Mouse (Mus musculus) heart, embryonic 11.5 days (tissue): Measurements from ENCODE around the gene Cmtm8. TPM values are rescaled to one million over a fixed set of nuclear protein-coding genes. Genes with fewer than 3 reads are reported as not detected.

Source experiments
- ATAC-seq: fragments of 200-750 bp; cut with Nextera tagmentation; replicated peaks from 2 replicates; pipeline ENCODE4 v1.8.0; 2017; ENCODE audit warnings: moderate library complexity; ENCODE audit not compliant: insufficient number of reproducible peaks, low FRiP score, low TSS enrichment
- H3K27ac ChIP-seq: fragments of 300-500 bp; sonication (generic); 2 replicates; pipeline ENCODE4 v1.5.1; 2014; ENCODE audit warnings: mild to moderate bottlenecking, low read depth, low read length
- H3K27me3 ChIP-seq: fragments of 300-500 bp; sonication (generic); 2 replicates; pipeline ENCODE4 v1.6.1; 2014; ENCODE audit warnings: mild to moderate bottlenecking, low read length, mixed read lengths; ENCODE audit not compliant: control insufficient read depth, insufficient read depth
- H3K36me3 ChIP-seq: fragments of 300-500 bp; sonication (generic); 2 replicates; pipeline ENCODE4 v1.6.1; 2014; ENCODE audit warnings: mild to moderate bottlenecking, low read length, moderate library complexity, mixed read lengths; ENCODE audit not compliant: control insufficient read depth, insufficient read depth
- H3K4me1 ChIP-seq: fragments of 300-500 bp; sonication (generic); 2 replicates; pipeline ENCODE4 v1.6.1; 2014; ENCODE audit warnings: low read length; ENCODE audit not compliant: control insufficient read depth, insufficient read depth
- H3K4me2 ChIP-seq: fragments of 300-500 bp; sonication (generic); 2 replicates; pipeline ENCODE4 v1.6.1; 2014; ENCODE audit warnings: mild to moderate bottlenecking, moderate library complexity
- H3K4me3 ChIP-seq: fragments of 300-500 bp; sonication (generic); 2 replicates; pipeline ENCODE4 v1.5.1; 2014; ENCODE audit warnings: low read depth, low read length
- H3K9ac ChIP-seq: fragments of 300-500 bp; sonication (generic); 2 replicates; pipeline ENCODE4 v1.6.1; 2014; ENCODE audit warnings: mild to moderate bottlenecking, low read depth, low read length, moderate library complexity
- H3K9me3 ChIP-seq: fragments of 300-500 bp; sonication (generic); replicated peaks from 2 replicates; pipeline ENCODE4 v1.6.1; 2016; ENCODE audit warnings: low read length; ENCODE audit not compliant: control insufficient read depth
- WGBS: fragments of 180-500 bp; shearing (Covaris S2); extraction: QIAGEN DNeasy Blood & Tissue Kit; methylation state at CpG from one replicate; pipeline ENCODE4 v1.1.7; 2014; ENCODE audit not compliant: insufficient replicate concordance; 5-methylcytosine and 5-hydroxymethylcytosine counted together
- polyA plus RNA-seq: library from polyadenylated mRNA; unstranded; fragments of >200 nt; fragmentation: Nextera tagmentation; extraction: Ambion mirVana; gene quantifications from 2 replicates; pipeline ENCODE4 v1.2.1, GENCODE M21; 2014

The Cmtm8 gene
- polyA plus RNA-seq, 1 experiment from 2014 or later: 16.2 TPM

- Histone ChIP-seq H3K4me1 (no peaks in the 10 kb centered on the region), H3K9me3 (no peaks in the 10 kb centered on the region), H3K27me3 (no peaks in the 10 kb centered on the region), H3K36me3 (no peaks in the 10 kb centered on the region), H3K4me3 (no peak overlapping the region), H3K4me2 (no peak overlapping the region), H3K27ac (no peak overlapping the region), H3K9ac (no peak overlapping the region)
- 66% methylated on average over 4 of the region's 4 CpGs for WGBS
- no peak for ATAC-seq
Measured at GRCm38 (mm10) chr9:114815315-114815714, 28.6 kb downstream of the Cmtm8 start.

- Histone ChIP-seq H3K36me3 (no peaks in the 10 kb centered on the region), H3K4me2 (no peak overlapping the region), H3K4me3 (no peak overlapping the region), H3K27ac (no peak overlapping the region), H3K27me3 (no peaks in the 10 kb centered on the region), H3K9me3 (no peaks in the 10 kb centered on the region), H3K4me1 (peaks cover 19% of the 10 kb centered on the region), H3K9ac (no peak overlapping the region)
- ATAC-seq: no peak
- WGBS: 74% methylated on average over 4 of the region's 4 CpGs
Measured at GRCm38 (mm10) chr9:114812001-114812400, 32.0 kb downstream of the Cmtm8 start.

- 76% methylated on average over 11 of the region's 11 CpGs for WGBS
- Histone ChIP-seq H3K9ac (no peak overlapping the region), H3K4me2 (no peak overlapping the region; the same call in 1 of the 2 replicates), H3K9me3 (no peaks in the 10 kb centered on the region), H3K4me1 (peaks cover 19% of the 10 kb centered on the region), H3K4me3 (no peak overlapping the region), H3K36me3 (no peaks in the 10 kb centered on the region), H3K27me3 (no peaks in the 10 kb centered on the region), H3K27ac (no peak overlapping the region)
- no peak for ATAC-seq
Measured at GRCm38 (mm10) chr9:114810837-114811236, 33.1 kb downstream of the Cmtm8 start.

GRCm38 (mm10) chr9:114808671-114809070, 35.3 kb downstream of the Cmtm8 start:
- H3K36me3 ChIP-seq: no peaks in the 10 kb centered on the region
- no peak for ATAC-seq
- no peaks in the 10 kb centered on the region for H3K9me3 ChIP-seq
- H3K27me3 ChIP-seq: no peaks in the 10 kb centered on the region
- no peak overlapping the region for H3K9ac ChIP-seq
- H3K4me2 ChIP-seq: no peak overlapping the region
- WGBS: 38% methylated on average over 5 of the region's 5 CpGs
- H3K4me1 ChIP-seq: peaks cover 28% of the 10 kb centered on the region
- H3K4me3 ChIP-seq: no peak overlapping the region
- no peak overlapping the region for H3K27ac ChIP-seq

- H3K9me3 ChIP-seq: no peaks in the 10 kb centered on the region
- no peak overlapping the region for H3K9ac ChIP-seq
- peaks cover 28% of the 10 kb centered on the region for H3K4me1 ChIP-seq
- H3K4me2 ChIP-seq: no peak overlapping the region
- H3K4me3 ChIP-seq: no peak overlapping the region
- no peaks in the 10 kb centered on the region for H3K27me3 ChIP-seq
- 46% methylated on average over 8 of the region's 8 CpGs for WGBS
- H3K36me3 ChIP-seq: no peaks in the 10 kb centered on the region
- H3K27ac ChIP-seq: no peak overlapping the region
- no peak for ATAC-seq
Measured at GRCm38 (mm10) chr9:114807261-114807660, 36.7 kb downstream of the Cmtm8 start.

- 50% methylated on average over 19 of the region's 19 CpGs for WGBS
- no peak overlapping the region for H3K4me3 ChIP-seq
- H3K9me3 ChIP-seq: no peaks in the 10 kb centered on the region
- no peaks in the 10 kb centered on the region for H3K36me3 ChIP-seq
- no peaks in the 10 kb centered on the region for H3K27me3 ChIP-seq
- H3K9ac ChIP-seq: no peak overlapping the region
- peaks cover 32% of the 10 kb centered on the region for H3K4me1 ChIP-seq
- no peak overlapping the region for H3K27ac ChIP-seq
- peak overlapping the region; percentile 24 for H3K4me2 ChIP-seq
- peak; percentile 67; the same call in 1 of the 2 replicates for ATAC-seq
Measured at GRCm38 (mm10) chr9:114805151-114805671, 38.7 kb downstream of the Cmtm8 start.

- Histone ChIP-seq H3K4me3 (no peak overlapping the region), H3K4me1 (peaks cover 13% of the 10 kb centered on the region), H3K9ac (no peak overlapping the region), H3K4me2 (no peak overlapping the region), H3K27me3 (no peaks in the 10 kb centered on the region), H3K9me3 (no peaks in the 10 kb centered on the region), H3K27ac (no peak overlapping the region), H3K36me3 (no peaks in the 10 kb centered on the region)
- ATAC-seq: no peak
- WGBS: 82% methylated on average over 1 of the region's 1 CpGs
Measured at GRCm38 (mm10) chr9:114802191-114802590, 41.8 kb downstream of the Cmtm8 start.

- no peak for ATAC-seq
- no peaks in the 10 kb centered on the region for H3K9me3 ChIP-seq
- H3K27me3 ChIP-seq: no peaks in the 10 kb centered on the region
- H3K27ac ChIP-seq: no peak overlapping the region
- no peak overlapping the region for H3K4me3 ChIP-seq
- peak overlapping the region; percentile 19 for H3K4me2 ChIP-seq
- peaks cover 13% of the 10 kb centered on the region for H3K4me1 ChIP-seq
- H3K9ac ChIP-seq: 0 out of 2 replicates have a peak overlapping the region, but pooled peaks have one; percentile 10
- 49% methylated on average over 15 of the region's 15 CpGs for WGBS
- no peaks in the 10 kb centered on the region for H3K36me3 ChIP-seq
Measured at GRCm38 (mm10) chr9:114801301-114801700, 42.7 kb downstream of the Cmtm8 start.

GRCm38 (mm10) chr9:114799498-114800107, 44.4 kb downstream of the Cmtm8 start:
- no peak overlapping the region for H3K4me3 ChIP-seq
- no peaks in the 10 kb centered on the region for H3K36me3 ChIP-seq
- no peak overlapping the region for H3K4me2 ChIP-seq
- ATAC-seq: no peak
- H3K27ac ChIP-seq: no peak overlapping the region
- WGBS: 45% methylated on average over 10 of the region's 10 CpGs
- H3K4me1 ChIP-seq: peaks cover 5% of the 10 kb centered on the region; the same call in 1 of the 2 replicates
- no peaks in the 10 kb centered on the region for H3K9me3 ChIP-seq
- no peaks in the 10 kb centered on the region for H3K27me3 ChIP-seq
- no peak overlapping the region for H3K9ac ChIP-seq
